Mouse (Mus musculus): ENCODE measurements around the gene Fcrla. TPM values are rescaled to one million over a fixed set of nuclear protein-coding genes. Genes with fewer than 3 reads are reported as not detected.
A peak's percentile ranks its signal among the peaks of the same experiment; 100 is the strongest.

Fcrla gene
- polyA plus RNA-seq, 1 experiment from 2014 or later: not detected

DNA sequence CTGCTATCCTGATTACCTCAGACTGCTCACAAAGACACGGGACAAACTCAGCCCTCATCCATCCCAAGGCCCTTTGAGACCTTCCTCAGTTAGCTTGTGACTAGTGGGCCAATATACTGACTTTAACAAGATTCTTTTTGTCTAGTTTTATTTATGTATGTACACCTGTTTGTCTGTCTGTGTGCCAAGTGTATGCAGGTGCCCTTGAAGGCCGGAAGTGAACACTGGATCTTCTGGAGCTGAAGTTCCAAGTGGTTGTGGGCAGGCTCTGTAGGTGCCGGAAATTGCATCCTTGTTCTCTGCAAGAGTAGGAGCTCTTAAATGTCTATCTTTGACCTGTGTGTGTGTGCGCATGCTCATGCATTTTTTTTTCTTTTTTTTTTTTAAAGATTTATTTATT, 1.9 kb upstream of the Fcrla start:
- H3K4me3 ChIP-seq (replicated peaks): no peak overlapping the region
- no peak overlapping the region for H3K27ac ChIP-seq (replicated peaks)
- H3K4me2 ChIP-seq (replicated peaks): no peak overlapping the region
- no peak for ATAC-seq (ENCODE audit: insufficient number of reproducible peaks, low FRiP score, low TSS enrichment, low read depth)
- H3K9me3 ChIP-seq (replicated peaks): no peaks in the 10 kb centered on the region
- H3K4me1 ChIP-seq: no peaks in the 10 kb centered on the region
- no peak overlapping the region for H3K9ac ChIP-seq
- no peaks in the 10 kb centered on the region for H3K27me3 ChIP-seq
- H3K36me3 ChIP-seq: no peaks in the 10 kb centered on the region
- 83% methylated on average over 4 of the region's 4 CpGs for WGBS

DNA sequence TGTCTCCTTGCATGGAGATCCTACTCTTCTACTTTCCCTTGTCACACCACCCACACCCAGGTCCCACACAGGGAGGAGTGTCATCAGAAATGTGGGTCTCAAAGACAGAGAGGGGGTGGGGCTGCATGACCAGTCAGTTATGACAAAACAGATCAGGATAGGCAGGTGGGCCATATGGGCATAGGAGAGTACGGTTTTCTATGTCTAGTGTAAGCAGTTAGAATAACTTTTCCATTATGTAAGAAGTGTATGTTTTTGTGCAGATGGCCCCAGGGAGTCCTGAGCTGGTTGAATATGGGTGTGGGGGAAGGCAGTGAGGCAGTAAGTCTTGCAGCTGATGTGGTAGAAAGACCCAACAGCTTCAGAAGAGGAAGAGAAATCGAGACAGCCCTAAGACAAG, 1.1 kb upstream of the Fcrla start:
- H3K4me2 ChIP-seq (replicated peaks): no peak overlapping the region
- no peak for ATAC-seq (ENCODE audit: insufficient number of reproducible peaks, low FRiP score, low TSS enrichment, low read depth)

GRCm38 (mm10) chr1:170926941-170927340, 442 bp downstream of the Fcrla start:
- no peaks in the 10 kb centered on the region for H3K27me3 ChIP-seq
- no peak overlapping the region for H3K4me3 ChIP-seq (replicated peaks)
- no peak overlapping the region for H3K27ac ChIP-seq (replicated peaks)
- no peak overlapping the region for H3K4me2 ChIP-seq (replicated peaks)
- no peaks in the 10 kb centered on the region for H3K9me3 ChIP-seq (replicated peaks)
- H3K36me3 ChIP-seq: no peaks in the 10 kb centered on the region
- 54% methylated on average over 6 of the region's 6 CpGs for WGBS
- H3K4me1 ChIP-seq: no peaks in the 10 kb centered on the region
- H3K9ac ChIP-seq: no peak overlapping the region
- ATAC-seq (ENCODE audit: insufficient number of reproducible peaks, low FRiP score, low TSS enrichment, low read depth): no peak

More for the DNA sequence above, 1.1 kb upstream of the Fcrla start:
- Histone ChIP-seq H3K4me1 (no peaks in the 10 kb centered on the region), H3K27ac (replicated peaks) (no peak overlapping the region), H3K9me3 (replicated peaks) (no peaks in the 10 kb centered on the region), H3K4me3 (replicated peaks) (no peak overlapping the region), H3K36me3 (no peaks in the 10 kb centered on the region), H3K9ac (no peak overlapping the region), H3K27me3 (no peaks in the 10 kb centered on the region)
- WGBS: 55% methylated on average over 2 of the region's 2 CpGs

GRCm38 (mm10) chr1:170924485-170924884, 2.9 kb downstream of the Fcrla start:
- Histone ChIP-seq H3K27me3 (no peaks in the 10 kb centered on the region), H3K36me3 (no peaks in the 10 kb centered on the region), H3K9me3 (replicated peaks) (no peaks in the 10 kb centered on the region), H3K4me2 (replicated peaks) (no peak overlapping the region), H3K27ac (replicated peaks) (no peak overlapping the region), H3K4me3 (replicated peaks) (no peak overlapping the region), H3K9ac (no peak overlapping the region), H3K4me1 (no peaks in the 10 kb centered on the region)
- 82% methylated on average over 6 of the region's 6 CpGs for WGBS
- ATAC-seq (ENCODE audit: insufficient number of reproducible peaks, low FRiP score, low TSS enrichment, low read depth): no peak

DNA sequence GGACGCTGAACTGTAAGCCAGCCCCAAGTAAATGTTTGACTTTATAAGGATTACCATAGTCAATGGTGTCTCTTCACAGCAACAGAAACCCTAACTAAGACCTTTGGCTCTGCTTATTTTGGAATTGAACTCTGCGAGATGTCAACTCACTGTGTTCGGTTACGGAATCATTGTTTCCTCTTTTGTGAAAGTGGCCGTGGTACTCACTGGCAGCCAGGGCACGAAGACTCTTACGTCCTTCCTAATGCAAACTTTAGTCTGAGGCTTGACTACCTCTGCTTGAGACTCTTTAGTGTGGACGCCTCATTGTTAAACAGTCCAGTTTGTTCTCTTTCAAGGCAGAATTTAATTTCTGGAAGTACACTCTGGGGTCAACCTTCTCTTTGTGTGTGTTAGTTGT, 8.1 kb downstream of the Fcrla start:
- Histone ChIP-seq H3K27me3 (no peaks in the 10 kb centered on the region), H3K36me3 (no peaks in the 10 kb centered on the region), H3K9ac (no peak overlapping the region), H3K27ac (replicated peaks) (no peak overlapping the region), H3K4me3 (replicated peaks) (no peak overlapping the region), H3K9me3 (replicated peaks) (no peaks in the 10 kb centered on the region), H3K4me1 (no peaks in the 10 kb centered on the region), H3K4me2 (replicated peaks) (no peak overlapping the region)
- no peak for ATAC-seq (ENCODE audit: insufficient number of reproducible peaks, low FRiP score, low TSS enrichment, low read depth)
- WGBS: 93% methylated on average over 8 of the region's 8 CpGs

- 69% methylated on average over 5 of the region's 5 CpGs for WGBS
- no peak for ATAC-seq (ENCODE audit: insufficient number of reproducible peaks, low FRiP score, low TSS enrichment, low read depth)
- Histone ChIP-seq H3K4me1 (no peaks in the 10 kb centered on the region), H3K9ac (no peak overlapping the region), H3K4me3 (replicated peaks) (no peak overlapping the region), H3K27me3 (no peaks in the 10 kb centered on the region), H3K9me3 (replicated peaks) (no peaks in the 10 kb centered on the region), H3K4me2 (replicated peaks) (no peak overlapping the region), H3K27ac (replicated peaks) (no peak overlapping the region), H3K36me3 (no peaks in the 10 kb centered on the region)
Observed at GRCm38 (mm10) chr1:170915657-170916056, 11.7 kb downstream of the Fcrla start.

DNA sequence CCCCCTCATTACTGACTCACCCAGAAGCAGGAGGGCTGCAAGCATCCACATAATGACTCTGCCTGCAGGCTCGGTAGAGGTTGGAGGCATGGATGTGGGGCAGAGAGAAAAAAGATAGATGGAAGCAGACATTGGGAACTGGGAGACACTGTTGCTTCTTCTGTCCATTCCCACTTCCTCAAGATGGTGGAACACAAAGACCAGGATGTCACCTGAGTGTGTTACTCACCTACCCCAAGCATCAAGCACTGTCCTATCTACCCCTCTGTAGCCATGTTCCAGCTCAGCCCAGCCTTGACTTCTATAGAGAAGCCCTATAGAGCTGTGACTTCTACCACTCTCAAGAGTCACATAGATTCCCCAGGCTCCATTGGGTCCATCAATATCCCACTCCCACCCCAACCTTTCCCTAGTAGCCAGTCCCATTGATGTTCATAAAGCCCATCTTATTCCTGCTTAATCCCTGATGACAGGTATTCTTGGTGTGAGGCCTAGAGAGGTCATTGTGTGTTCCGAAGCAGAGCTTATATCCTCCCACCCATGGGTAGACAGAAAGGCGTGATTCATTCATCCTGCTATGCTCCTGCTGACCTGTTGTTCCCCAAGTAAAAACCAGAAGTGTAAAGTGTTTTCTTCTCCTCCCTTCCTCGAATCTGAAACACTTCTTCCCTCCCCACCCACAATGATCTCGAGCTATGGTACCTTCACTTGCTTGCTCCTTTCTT, 14.3 kb downstream of the Fcrla start, which contains the start of gene Fcrlb:
Fcrlb (minus strand) TSS at position 51 of the 725 bp plus-strand sequence.
- H3K27ac ChIP-seq (replicated peaks): no peak within 1 kb of the TSS
- no peak within 1 kb of the TSS for H3K9ac ChIP-seq
- no peaks in the 10 kb centered on the region for H3K9me3 ChIP-seq (replicated peaks)
- no peak for ATAC-seq (ENCODE audit: insufficient number of reproducible peaks, low FRiP score, low TSS enrichment, low read depth)
- WGBS: 62% methylated on average over 5 of the region's 5 CpGs
- H3K4me2 ChIP-seq (replicated peaks): no peak within 1 kb of the TSS
- peaks cover 16% of the 10 kb centered on the region for H3K27me3 ChIP-seq
- H3K4me3 ChIP-seq (replicated peaks): no peak within 1 kb of the TSS
- peaks cover 7% of the 10 kb centered on the region for H3K4me1 ChIP-seq
- H3K36me3 ChIP-seq: no peaks in the 10 kb centered on the region

GRCm38 (mm10) chr1:170911907-170912660, 15.3 kb downstream of the Fcrla start:
- H3K4me3 ChIP-seq (replicated peaks): no peak overlapping the region
- 73% methylated on average over 11 of the region's 11 CpGs for WGBS
- peaks cover 25% of the 10 kb centered on the region for H3K27me3 ChIP-seq
- ATAC-seq (ENCODE audit: insufficient number of reproducible peaks, low FRiP score, low TSS enrichment, low read depth): no peak
- H3K27ac ChIP-seq (replicated peaks): no peak overlapping the region
- no peak overlapping the region for H3K4me2 ChIP-seq (replicated peaks)
- no peaks in the 10 kb centered on the region for H3K36me3 ChIP-seq
- H3K4me1 ChIP-seq: peaks cover 16% of the 10 kb centered on the region
- H3K9ac ChIP-seq: no peak overlapping the region
- no peaks in the 10 kb centered on the region for H3K9me3 ChIP-seq (replicated peaks)

GRCm38 (mm10) chr1:170908341-170908740, 19.0 kb downstream of the Fcrla start:
- Histone ChIP-seq H3K4me2 (replicated peaks) (peak overlapping the region; percentile 91), H3K36me3 (no peaks in the 10 kb centered on the region), H3K9ac (no peak overlapping the region), H3K4me1 (peaks cover 16% of the 10 kb centered on the region), H3K9me3 (replicated peaks) (no peaks in the 10 kb centered on the region), H3K4me3 (replicated peaks) (peak overlapping the region; percentile 49), H3K27me3 (peaks cover 38% of the 10 kb centered on the region), H3K27ac (replicated peaks) (no peak overlapping the region)
- WGBS: 4% methylated on average over 21 of the region's 21 CpGs
- ATAC-seq (ENCODE audit: insufficient number of reproducible peaks, low FRiP score, low TSS enrichment, low read depth): no peak

GRCm38 (mm10) chr1:170907456-170908191, 19.8 kb downstream of the Fcrla start:
- ATAC-seq (ENCODE audit: insufficient number of reproducible peaks, low FRiP score, low TSS enrichment, low read depth): peak; percentile 62; the same call in 1 of the 2 replicates
- H3K4me1 ChIP-seq: peaks cover 17% of the 10 kb centered on the region
- peak overlapping the region; percentile 91 for H3K4me2 ChIP-seq (replicated peaks)
- no peak overlapping the region for H3K27ac ChIP-seq (replicated peaks)
- no peaks in the 10 kb centered on the region for H3K36me3 ChIP-seq
- WGBS: 1% methylated on average over 71 of the region's 71 CpGs
- peak overlapping the region; percentile 29; the same call in 1 of the 2 replicates for H3K9ac ChIP-seq
- H3K4me3 ChIP-seq (replicated peaks): peak overlapping the region; percentile 49
- no peaks in the 10 kb centered on the region for H3K9me3 ChIP-seq (replicated peaks)
- H3K27me3 ChIP-seq: peaks cover 38% of the 10 kb centered on the region

- Histone ChIP-seq H3K9ac (no peak overlapping the region), H3K27ac (replicated peaks) (no peak overlapping the region), H3K4me2 (replicated peaks) (peak overlapping the region; percentile 91), H3K27me3 (peaks cover 38% of the 10 kb centered on the region), H3K9me3 (replicated peaks) (no peaks in the 10 kb centered on the region), H3K36me3 (no peaks in the 10 kb centered on the region), H3K4me3 (replicated peaks) (peak overlapping the region; percentile 49), H3K4me1 (peaks cover 22% of the 10 kb centered on the region)
- ATAC-seq (ENCODE audit: insufficient number of reproducible peaks, low FRiP score, low TSS enrichment, low read depth): no peak
- 20% methylated on average over 11 of the region's 11 CpGs for WGBS
Observed at GRCm38 (mm10) chr1:170907111-170907455, 20.3 kb downstream of the Fcrla start.
